Mouse (Mus musculus) testis, adult 2 months (tissue): ENCODE measurements around the gene Tiam1. TPM values are rescaled to one million over a fixed set of nuclear protein-coding genes. Genes with fewer than 3 reads are reported as not detected.

Source experiments
- H3K27ac ChIP-seq: fragments of 200-500 bp; 2 replicates; pipeline ENCODE4 v1.5.1; 2012; ENCODE audit warnings: low read depth, low read length; ENCODE audit not compliant: control insufficient read depth, insufficient read depth
- H3K27me3 ChIP-seq: fragments of 200-500 bp; 2 replicates; pipeline ENCODE4 v1.6.1; 2012; ENCODE audit warnings: mild to moderate bottlenecking, low read length, moderate library complexity; ENCODE audit not compliant: control insufficient read depth, insufficient read depth
- H3K36me3 ChIP-seq: fragments of 200-500 bp; 2 replicates; pipeline ENCODE4 v1.6.1; 2012; ENCODE audit warnings: mild to moderate bottlenecking, low read length; ENCODE audit not compliant: control insufficient read depth, insufficient read depth
- H3K4me1 ChIP-seq: fragments of 200-500 bp; 2 replicates; pipeline ENCODE4 v1.6.1; 2012; ENCODE audit warnings: low read length; ENCODE audit not compliant: control insufficient read depth, insufficient read depth
- H3K4me3 ChIP-seq: fragments of 200-500 bp; 2 replicates; pipeline ENCODE4 v1.5.1; 2012; ENCODE audit warnings: low read depth, mild to moderate bottlenecking, low read length, moderate library complexity, mixed read lengths; ENCODE audit not compliant: control insufficient read depth
- CTCF ChIP-seq: fragments of 200-500 bp; IDR thresholded peaks from 2 replicates; pipeline ENCODE4 v1.5.1; 2012; ENCODE audit warnings: low read depth, mild to moderate bottlenecking, inconsistent platforms, low read length, moderate library complexity; ENCODE audit not compliant: control insufficient read depth, insufficient read depth, insufficient replicate concordance
- POLR2A ChIP-seq: fragments of 200-500 bp; IDR thresholded peaks from 2 replicates; pipeline ENCODE4 v1.6.1; 2012; ENCODE audit warnings: low read depth, mild to moderate bottlenecking, inconsistent platforms, low read length, moderate library complexity; ENCODE audit not compliant: control insufficient read depth
- polyA plus RNA-seq: library from polyadenylated mRNA; depleted of rRNA; stranded (reverse); fragments of >200 nt; gene quantifications from 2 replicates; pipeline ENCODE4 v1.2.3, GENCODE M21; 2012

Tiam1 gene
- polyA plus RNA-seq, 1 experiment, result 9.6 TPM

- Histone ChIP-seq H3K27me3 (no peaks in the 10 kb centered on the region), H3K27ac (no peak overlapping the region), H3K4me1 (no peaks in the 10 kb centered on the region), H3K4me3 (no peak overlapping the region), H3K36me3 (no peaks in the 10 kb centered on the region)
- TF ChIP-seq CTCF (no peak), POLR2A (no peak)
Observed at GRCm38 (mm10) chr16:89946816-89947215, 196.8 kb downstream of the Tiam1 start.

- Histone ChIP-seq H3K4me3 (no peak overlapping the region), H3K4me1 (no peaks in the 10 kb centered on the region)
Observed at GRCm38 (mm10) chr16:89944604-89945283, 198.8 kb downstream of the Tiam1 start.

GRCm38 (mm10) chr16:89944050-89944449, 199.5 kb downstream of the Tiam1 start:
- no peaks in the 10 kb centered on the region for H3K36me3 ChIP-seq
- no peaks in the 10 kb centered on the region; the same call in 1 of the 2 replicates for H3K4me1 ChIP-seq
- no peak overlapping the region for H3K4me3 ChIP-seq
- H3K27ac ChIP-seq, result no peak overlapping the region
- H3K27me3 ChIP-seq, result no peaks in the 10 kb centered on the region
- TF ChIP-seq CTCF, result no peak
- TF ChIP-seq POLR2A, result no peak

More at GRCm38 (mm10) chr16:89944604-89945283, 198.8 kb downstream of the Tiam1 start:
- H3K27me3 ChIP-seq, result no peaks in the 10 kb centered on the region
- no peak overlapping the region for H3K27ac ChIP-seq
- no peak for TF ChIP-seq CTCF
- no peak for TF ChIP-seq POLR2A
- no peaks in the 10 kb centered on the region for H3K36me3 ChIP-seq

- Histone ChIP-seq H3K27me3 (no peaks in the 10 kb centered on the region), H3K4me3 (no peak overlapping the region), H3K27ac (no peak overlapping the region), H3K4me1 (no peaks in the 10 kb centered on the region; the same call in 1 of the 2 replicates), H3K36me3 (no peaks in the 10 kb centered on the region)
- TF ChIP-seq POLR2A (no peak), CTCF (no peak)
Observed at GRCm38 (mm10) chr16:89943267-89943971, 200.2 kb downstream of the Tiam1 start.

- TF ChIP-seq POLR2A (no peak), CTCF (peak; percentile 75; the same call in 1 of the 2 replicates)
- H3K4me3 ChIP-seq, result no peak overlapping the region
- no peaks in the 10 kb centered on the region for H3K36me3 ChIP-seq
Observed at GRCm38 (mm10) chr16:89940696-89941095, 202.9 kb downstream of the Tiam1 start.

GRCm38 (mm10) chr16:89938277-89938676, 205.3 kb downstream of the Tiam1 start:
- H3K36me3 ChIP-seq, result no peaks in the 10 kb centered on the region

More at GRCm38 (mm10) chr16:89940696-89941095, 202.9 kb downstream of the Tiam1 start:
- H3K27ac ChIP-seq, result no peak overlapping the region
- no peaks in the 10 kb centered on the region for H3K27me3 ChIP-seq
- H3K4me1 ChIP-seq, result no peaks in the 10 kb centered on the region; the same call in 1 of the 2 replicates

GRCm38 (mm10) chr16:89936571-89936970, 207.0 kb downstream of the Tiam1 start:
- TF ChIP-seq POLR2A (no peak), CTCF (no peak)
- Histone ChIP-seq H3K36me3 (no peaks in the 10 kb centered on the region), H3K27me3 (no peaks in the 10 kb centered on the region), H3K4me1 (no peaks in the 10 kb centered on the region; the same call in 1 of the 2 replicates), H3K27ac (no peak overlapping the region), H3K4me3 (no peak overlapping the region)

More at GRCm38 (mm10) chr16:89938277-89938676, 205.3 kb downstream of the Tiam1 start:
- Histone ChIP-seq H3K4me3 (no peak overlapping the region), H3K27me3 (no peaks in the 10 kb centered on the region), H3K4me1 (no peaks in the 10 kb centered on the region; the same call in 1 of the 2 replicates), H3K27ac (no peak overlapping the region)
- no peak for TF ChIP-seq CTCF
- TF ChIP-seq POLR2A, result no peak
